In genomic region chr7:117882803-117883202, GRCm38 (mm10) we compare ENCODE assay signal across 9 mouse cellular contexts.
DNase-seq lines count a peak whose midpoint lies in the region; ATAC-seq lines count a peak whose summit lies in the region.
"Had no signal": no experiment of that assay in that cellular context is flagged by ENCODE, and none has a peak within 500 bp of the region (broad histone marks: within the 10 kb centered on the region; RNA-seq: fewer than 3 reads in every experiment).

No protein-coding gene starts in this region.

- H3K4me1 ChIP-seq in liver, embryonic 13.5 days (replicated peaks) = no peaks in the 10 kb centered on the region
- H3K4me1 ChIP-seq: embryonic facial prominence, embryonic 12.5 days had no signal

- no peak overlapping the region for H3K9ac ChIP-seq in liver, embryonic 13.5 days
- H3K9ac ChIP-seq: embryonic facial prominence, embryonic 12.5 days had no signal

- no peak overlapping the region for H3K4me2 ChIP-seq in liver, embryonic 13.5 days
- H3K4me2 ChIP-seq: embryonic facial prominence, embryonic 12.5 days had no signal

- H3K27me3 ChIP-seq in liver, embryonic 13.5 days = no peaks in the 10 kb centered on the region

- 5% methylated on average over 13 of the region's 13 CpGs for WGBS in liver, embryonic 13.5 days (ENCODE audit: insufficient replicate concordance)

- no peaks in the 10 kb centered on the region for H3K9me3 ChIP-seq in liver, embryonic 13.5 days (replicated peaks)
- H3K9me3 ChIP-seq: embryonic facial prominence, embryonic 12.5 days had no signal

- H3K36me3 ChIP-seq in liver, embryonic 13.5 days = no peaks in the 10 kb centered on the region
- H3K36me3 ChIP-seq: embryonic facial prominence, embryonic 12.5 days had no signal

- no peak overlapping the region for H3K27ac ChIP-seq in liver, embryonic 13.5 days
- H3K27ac ChIP-seq: embryonic facial prominence, embryonic 12.5 days had no signal

- no peak for ATAC-seq in liver, embryonic 13.5 days (ENCODE audit: low read depth)

- DNase-seq in B cell, adult 2 months = peak; percentile 81 to 82
- DNase-seq in adrenal gland, postnatal 10 days = peak; percentile 84
- peak; percentile 80 for DNase-seq in embryo, embryonic 9.5 days (ENCODE audit: extremely low spot score)
- peak; percentile 69 for DNase-seq in heart, adult 8-10 months (ENCODE audit: low spot score)
- peak; percentile 66 to 82 for DNase-seq in kidney, postnatal 25 days
- DNase-seq in liver, embryonic 13.5 days = peak; percentile 8
- DNase-seq in ovary, postnatal 10 days (ENCODE audit: low spot score) = peak; percentile 48
- DNase-seq in thymus, postnatal 0 days (ENCODE audit: low spot score) = peak; percentile 65

- H3K4me3 ChIP-seq in liver, embryonic 13.5 days (replicated peaks) = no peak overlapping the region
- H3K4me3 ChIP-seq: embryonic facial prominence, embryonic 12.5 days had no signal

Comparison
In these comparisons a context has a peak if more than half of its experiments do, and no peak if none do; other contexts are left out.
1. DNase-seq: peak in every context shown above with its lines; median percentile 84 in adrenal gland, postnatal 10 days; 82 in B cell, adult 2 months; 80 in embryo, embryonic 9.5 days; 74 in kidney, postnatal 25 days; 69 in heart, adult 8-10 months; 65 in thymus, postnatal 0 days; 48 in ovary, postnatal 10 days; 8 in liver, embryonic 13.5 days.